Comparison of ENCODE assay signal across 8 mouse cellular contexts in the genomic region with DNA sequence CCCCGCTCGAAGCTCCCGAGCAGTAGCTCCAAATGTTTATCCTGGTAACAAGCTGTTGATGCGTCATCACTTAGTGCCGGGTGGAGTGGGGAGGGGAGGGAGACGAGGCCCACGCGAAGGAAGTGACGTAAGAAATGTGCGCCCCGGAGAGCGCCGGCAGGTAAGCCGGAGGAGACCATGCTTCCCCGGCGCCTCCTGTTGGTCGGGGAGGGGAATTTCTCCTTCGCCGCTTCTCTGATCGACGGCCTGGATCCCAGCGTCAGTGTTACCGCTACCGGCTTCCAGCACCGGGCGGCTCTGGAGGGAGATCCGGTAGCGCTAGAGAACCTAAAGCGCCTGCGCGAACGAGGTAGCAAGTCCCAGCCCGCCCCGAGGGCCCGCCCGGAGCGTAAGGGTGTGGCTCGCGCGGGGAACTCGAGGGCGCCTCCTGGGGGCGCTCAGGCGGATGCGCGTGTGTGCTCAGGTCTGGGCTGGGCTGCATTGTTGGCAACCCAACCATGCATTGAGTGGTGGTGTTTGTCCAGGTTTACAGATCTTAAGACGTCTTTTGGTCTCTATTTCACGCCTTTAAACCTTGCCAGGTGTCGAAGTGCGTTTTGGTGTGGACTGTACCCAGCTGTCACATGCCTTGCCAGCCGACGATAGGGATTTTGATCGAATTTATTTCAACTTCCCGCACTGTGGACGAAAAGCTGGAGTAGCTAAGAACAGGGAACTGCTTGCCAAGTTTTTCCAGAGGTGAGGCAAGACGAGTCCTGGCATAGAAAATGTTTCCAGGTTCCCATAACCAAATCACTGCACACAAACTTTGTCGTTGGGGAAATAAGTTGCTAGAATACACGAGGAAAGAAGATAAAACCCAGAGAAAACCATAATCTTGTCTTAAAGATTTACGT. TPM values are rescaled to one million over a fixed set of nuclear protein-coding genes. Genes with fewer than 3 reads are reported as not detected.
DNase-seq lines count a peak whose midpoint lies in the region; ATAC-seq and TF ChIP-seq lines count a peak whose summit lies in the region.

A gene (plus strand): TSS at position 130 of the 896 bp plus-strand sequence.

- H3K4me3 ChIP-seq in ES-E14 (ENCODE audit: insufficient read depth in 1 of 2, low read depth in 1 of 2, low read length in 2 of 2, poor library complexity in 1 of 2, severe bottlenecking in 1 of 2), result peak within 1 kb of the TSS; percentile 84 to 85
- peak within 1 kb of the TSS; percentile 71 for H3K4me3 ChIP-seq in forebrain, embryonic 15.5 days
- peak within 1 kb of the TSS; percentile 99 for H3K4me3 ChIP-seq in lung, adult 2 months (replicated peaks; ENCODE audit: extremely low read depth, low read depth, low read length)

- H3K9ac ChIP-seq in ES-E14 (ENCODE audit: insufficient read depth, low read depth, low read length, poor library complexity, severe bottlenecking), result peak within 1 kb of the TSS; percentile 92
- H3K9ac ChIP-seq in forebrain, embryonic 15.5 days (replicated peaks), result peak within 1 kb of the TSS; percentile 76

- peak within 1 kb of the TSS; percentile 87 for H3K27ac ChIP-seq in ES-E14 (ENCODE audit: insufficient read depth, low read depth, low read length, poor library complexity, severe bottlenecking)
- H3K27ac ChIP-seq in forebrain, embryonic 15.5 days (replicated peaks), result peak within 1 kb of the TSS; percentile 95

- 0 out of 2 replicates have a peak, but pooled peaks cover 2% of the 10 kb centered on the region for H3K36me3 ChIP-seq in ES-E14 (ENCODE audit: control insufficient read depth, insufficient read depth, low read length, poor library complexity, severe bottlenecking)
- 0 out of 2 replicates have a peak, but pooled peaks cover 3% of the 10 kb centered on the region for H3K36me3 ChIP-seq in forebrain, embryonic 15.5 days

- no peaks in the 10 kb centered on the region for H3K27me3 ChIP-seq in forebrain, embryonic 15.5 days

- peak; percentile 95 for ATAC-seq in forebrain, embryonic 15.5 days (replicated peaks)
- peak; percentile 93 for ATAC-seq in neutrophil, adult 5-6 weeks (ENCODE audit: extremely low read depth, insufficient number of reproducible peaks, low FRiP score, poor library complexity, severe bottlenecking)

- H3K4me1 ChIP-seq in ES-E14 (ENCODE audit: control insufficient read depth in 2 of 2, insufficient read depth in 2 of 2, low read length in 2 of 2, poor library complexity in 1 of 2), result no peaks in the 10 kb centered on the region; a peak in 1 of 4 replicates
- peaks cover 21% of the 10 kb centered on the region; the same call in 1 of the 2 replicates for H3K4me1 ChIP-seq in forebrain, embryonic 15.5 days
- peaks cover 3% of the 10 kb centered on the region; the same call in 1 of the 2 replicates for H3K4me1 ChIP-seq in lung, adult 2 months (ENCODE audit: control insufficient read depth, insufficient read depth, low read length)

- H3K9me3 ChIP-seq in ES-E14 (ENCODE audit: control insufficient read depth, insufficient read depth, low read depth, low read length), result no peaks in the 10 kb centered on the region
- H3K9me3 ChIP-seq in forebrain, embryonic 15.5 days, result no peaks in the 10 kb centered on the region

- DNase-seq in ES-E14 (ENCODE audit: low read depth, low spot score), result peak; percentile 98
- peak; percentile 99 for DNase-seq in cerebellum, adult 11-12 months
- peak; percentile 96 for DNase-seq in heart, postnatal 25 days (ENCODE audit: low spot score)
- DNase-seq in layer of hippocampus, adult 18-20 months (ENCODE audit: low spot score in 2 of 2), result peak; percentile 97 to 100
- DNase-seq in lung, adult 2 months, result peak; percentile 98
- DNase-seq in thymus, adult 18-20 months, result peak; percentile 94 to 97

- intact Hi-C loops in heart, postnatal 25 days (cut with DNase I), result loop anchor here (5.0 kb wide), 2 partner anchors 41 to 111 kb away; a partner anchor contains a TSS

- TF ChIP-seq POLR2A in lung, adult 2 months (IDR thresholded peaks at IDR 0.05; ENCODE audit: borderline replicate concordance, extremely low read depth, low read depth, low read length), result no peak; the same call in 1 of the 2 replicates

- H3K4me2 ChIP-seq in forebrain, embryonic 15.5 days (replicated peaks), result peak within 1 kb of the TSS; percentile 76

- in situ Hi-C loops in ES-E14 (cut with MboI; ENCODE audit: low sequenced_read_pairs in 2 of 2, unreplicated experiment in 2 of 2), result no loop called here

- 4% methylated on average over 59 of the region's 59 CpGs for WGBS in forebrain, embryonic 15.5 days
- 2% methylated on average over 59 of the region's 59 CpGs for WGBS in lung, adult 2 months

- TF ChIP-seq CTCF in lung, adult 2 months (IDR thresholded peaks at IDR 0.05; ENCODE audit: insufficient read depth, low read length), result peak; percentile 60

TF ChIP-seq in ES-E14, 5 proteins besides CTCF, POLR2A, EP300 and RAD21:
- TF ChIP-seq ZC3H11A (IDR thresholded peaks at IDR 0.05; ENCODE audit: borderline replicate concordance, low read depth, low read length) (0 out of 2 replicates have a peak, but pooled peaks have one; percentile 4), CHD2 (IDR thresholded peaks at IDR 0.05; ENCODE audit: low read depth, low read length) (no peak), HCFC1 (IDR thresholded peaks at IDR 0.05; ENCODE audit: borderline replicate concordance, insufficient read depth, low read length) (peak; percentile 84)
TF ChIP-seq in ES-E14: peak in this region for 2.

RNA-seq across cellular contexts. Expression of the gene that starts here (rescaled TPM):
- 5.8 and 7.6 TPM in 2 replicates for total RNA-seq in ES-E14 (2012; rRNA removed)
- polyA plus RNA-seq in forebrain, embryonic 15.5 days (2015; fragmentation: Nextera tagmentation; extraction: Ambion mirVana), result 10.9 and 11.0 TPM in 2 replicates
- total RNA-seq in heart, postnatal 25 days (2021), result 1 to 10 TPM; 5.1 to 5.2 TPM
- 1 to 10 TPM; 5.2 to 5.9 TPM for total RNA-seq in layer of hippocampus, adult 18-20 months (2021)
- 3.8 and 5.0 TPM in 2 replicates for polyA plus RNA-seq in lung, adult 2 months (2012; rRNA removed)
- total RNA-seq in neutrophil, adult 5-6 weeks (2017), result 9.2 and 10.3 TPM in 2 replicates

Comparison
In these comparisons a context has a peak if more than half of its experiments do, and no peak if none do; other contexts are left out.
1. Peak in every context shown above with its lines: DNase-seq, ATAC-seq, H3K4me3 ChIP-seq and H3K27ac ChIP-seq.